Mouse (Mus musculus) embryonic facial prominence, embryonic 13.5 days (tissue): ENCODE data around the gene Spryd4. TPM values are rescaled to one million over a fixed set of nuclear protein-coding genes. Genes with fewer than 3 reads are reported as not detected.
"Not testable (repeated sequence)": the region's sequence is repeated elsewhere in the genome, so short reads cannot be mapped to it uniquely, and the experiment has no call there.

Experiments used
- ATAC-seq: fragments of 200-750 bp; cut with Nextera tagmentation; 2 replicates; pipeline ENCODE4 v1.8.0; 2017; ENCODE audit warnings: low read depth; ENCODE audit not compliant: insufficient number of reproducible peaks, insufficient read depth, low FRiP score, low TSS enrichment
- H3K27ac ChIP-seq: fragments of 300-500 bp; sonication (generic); 2 replicates; pipeline ENCODE4 v1.5.1; 2015; ENCODE audit warnings: moderate library complexity, mild to moderate bottlenecking, inconsistent platforms
- H3K27me3 ChIP-seq: fragments of 300-500 bp; sonication (generic); 2 replicates; pipeline ENCODE4 v1.6.1; 2015; ENCODE audit warnings: mild to moderate bottlenecking, inconsistent platforms
- H3K36me3 ChIP-seq: fragments of 300-500 bp; sonication (generic); 2 replicates; pipeline ENCODE4 v1.6.1; 2015; ENCODE audit warnings: mild to moderate bottlenecking, inconsistent platforms
- H3K4me1 ChIP-seq: fragments of 300-500 bp; sonication (generic); 2 replicates; pipeline ENCODE4 v1.6.1; 2015; ENCODE audit warnings: inconsistent platforms
- H3K4me2 ChIP-seq: fragments of 300-500 bp; sonication (generic); 2 replicates; pipeline ENCODE4 v1.6.1; 2015; ENCODE audit warnings: moderate library complexity, mild to moderate bottlenecking, inconsistent platforms
- H3K4me3 ChIP-seq: fragments of 300-500 bp; sonication (generic); 2 replicates; pipeline ENCODE4 v1.5.1; 2015; ENCODE audit warnings: mild to moderate bottlenecking, inconsistent platforms
- H3K9ac ChIP-seq: fragments of 300-500 bp; sonication (generic); 2 replicates; pipeline ENCODE4 v1.6.1; 2015; ENCODE audit warnings: mild to moderate bottlenecking, inconsistent platforms
- H3K9me3 ChIP-seq: fragments of 300-500 bp; sonication (generic); 2 replicates; pipeline ENCODE4 v1.6.1; 2016; ENCODE audit warnings: inconsistent platforms
- WGBS: fragments of 180-500 bp; shearing (Covaris S2); methylation state at CpG from one replicate; pipeline ENCODE4 v1.1.7; 2015; ENCODE audit warnings: mixed read lengths; 5-methylcytosine and 5-hydroxymethylcytosine counted together
- polyA plus RNA-seq: library from polyadenylated mRNA; unstranded; fragments of >200 nt; fragmentation: Nextera tagmentation; extraction: Ambion mirVana; gene quantifications from 2 replicates; pipeline ENCODE4 v1.2.1, GENCODE M21; 2015

The Spryd4 gene
- polyA plus RNA-seq, 1 experiment from 2014 or later: 32.3 TPM

- no peak overlapping the region for H3K4me3 ChIP-seq
- 75% methylated on average over 6 of the region's 6 CpGs for WGBS
- no peaks in the 10 kb centered on the region for H3K36me3 ChIP-seq
- H3K9me3 ChIP-seq: no peaks in the 10 kb centered on the region
- H3K4me2 ChIP-seq: no peak overlapping the region
- ATAC-seq: no peak
- no peak overlapping the region for H3K9ac ChIP-seq
- H3K27ac ChIP-seq: no peak overlapping the region
- H3K4me1 ChIP-seq: 0 out of 2 replicates have a peak, but pooled peaks cover 4% of the 10 kb centered on the region
- H3K27me3 ChIP-seq: no peaks in the 10 kb centered on the region
Measured at GRCm38 (mm10) chr10:128185277-128185940, 26.2 kb downstream of the Spryd4 start.

- H3K4me1 ChIP-seq: peaks cover 13% of the 10 kb centered on the region
- no peak overlapping the region for H3K9ac ChIP-seq
- WGBS: 82% methylated on average over 2 of the region's 2 CpGs
- H3K9me3 ChIP-seq: no peaks in the 10 kb centered on the region
- ATAC-seq: no peak
- no peak overlapping the region for H3K4me3 ChIP-seq
- H3K36me3 ChIP-seq: no peaks in the 10 kb centered on the region
- H3K27me3 ChIP-seq: no peaks in the 10 kb centered on the region
- no peak overlapping the region for H3K27ac ChIP-seq
- H3K4me2 ChIP-seq: no peak overlapping the region
Measured at GRCm38 (mm10) chr10:128184296-128184695, 27.3 kb downstream of the Spryd4 start.

- under 1% methylated on average over 6 of the region's 6 CpGs for WGBS
- no peak for ATAC-seq
- H3K4me1 ChIP-seq: peaks cover 18% of the 10 kb centered on the region
- H3K4me3 ChIP-seq: peak within 1 kb of the TSS; percentile 20
- no peaks in the 10 kb centered on the region for H3K27me3 ChIP-seq
- peak within 1 kb of the TSS; percentile 50 for H3K4me2 ChIP-seq
- H3K27ac ChIP-seq: peak within 1 kb of the TSS; percentile 83
- H3K9ac ChIP-seq: peak within 1 kb of the TSS; percentile 58; the same call in 1 of the 2 replicates
- H3K9me3 ChIP-seq: no peaks in the 10 kb centered on the region
- H3K36me3 ChIP-seq: no peaks in the 10 kb centered on the region
Measured at GRCm38 (mm10) chr10:128179989-128180388, 31.6 kb downstream of the Spryd4 start, which contains the start of gene Rbms2. Gene Rbms2, minus strand, starts transcription at chr10:128180297.

GRCm38 (mm10) chr10:128177316-128177715 is 34.3 kb downstream of the Spryd4 start:
- 90% methylated on average over 4 of the region's 4 CpGs for WGBS

GRCm38 (mm10) chr10:128175996-128176755 is 35.4 kb downstream of the Spryd4 start:
- Histone ChIP-seq H3K4me3 (peak overlapping the region; percentile 65), H3K27ac (peak overlapping the region; percentile 97), H3K9me3 (no peaks in the 10 kb centered on the region), H3K9ac (peak overlapping the region; percentile 82), H3K4me1 (peaks cover 34% of the 10 kb centered on the region), H3K27me3 (no peaks in the 10 kb centered on the region), H3K4me2 (peak overlapping the region; percentile 76), H3K36me3 (no peaks in the 10 kb centered on the region)
- peak; percentile 81 for ATAC-seq
- WGBS: 0% methylated on average over 17 of the region's 17 CpGs

More at GRCm38 (mm10) chr10:128177316-128177715, 34.3 kb downstream of the Spryd4 start:
- Histone ChIP-seq H3K36me3 (no peaks in the 10 kb centered on the region), H3K27me3 (no peaks in the 10 kb centered on the region), H3K9me3 (no peaks in the 10 kb centered on the region), H3K27ac (no peak overlapping the region), H3K4me1 (peaks cover 34% of the 10 kb centered on the region), H3K9ac (no peak overlapping the region), H3K4me2 (no peak overlapping the region), H3K4me3 (no peak overlapping the region)
- ATAC-seq: no peak

GRCm38 (mm10) chr10:128175302-128175701 is 36.3 kb downstream of the Spryd4 start:
- H3K4me3 ChIP-seq: peak overlapping the region; percentile 65
- H3K27me3 ChIP-seq: no peaks in the 10 kb centered on the region
- H3K9ac ChIP-seq: peak overlapping the region; percentile 82
- no peaks in the 10 kb centered on the region for H3K36me3 ChIP-seq
- no peak for ATAC-seq
- peaks cover 34% of the 10 kb centered on the region for H3K4me1 ChIP-seq
- H3K9me3 ChIP-seq: no peaks in the 10 kb centered on the region
- WGBS: 6% methylated on average over 3 of the region's 3 CpGs
- H3K27ac ChIP-seq: peak overlapping the region; percentile 97
- H3K4me2 ChIP-seq: peak overlapping the region; percentile 76

- H3K9ac ChIP-seq, H3K27ac ChIP-seq, H3K36me3 ChIP-seq, H3K27me3 ChIP-seq, ATAC-seq, H3K9me3 ChIP-seq, H3K4me3 ChIP-seq, H3K4me2 ChIP-seq: not testable (repeated sequence)
- H3K4me1 ChIP-seq: peaks cover 27% of the 10 kb centered on the region
- WGBS: 95% methylated on average over 10 of the region's 10 CpGs
Measured at GRCm38 (mm10) chr10:128171348-128171747, 40.3 kb downstream of the Spryd4 start.

GRCm38 (mm10) chr10:128167091-128167490 is 44.5 kb downstream of the Spryd4 start:
- ATAC-seq: no peak
- Histone ChIP-seq H3K27me3 (no peaks in the 10 kb centered on the region), H3K4me1 (peaks cover 6% of the 10 kb centered on the region; the same call in 1 of the 2 replicates), H3K9ac (no peak overlapping the region), H3K4me3 (no peak overlapping the region), H3K4me2 (no peak overlapping the region), H3K9me3 (no peaks in the 10 kb centered on the region), H3K36me3 (peaks cover 11% of the 10 kb centered on the region), H3K27ac (no peak overlapping the region)
- WGBS: 41% methylated on average over 6 of the region's 6 CpGs

- WGBS: 90% methylated on average over 3 of the region's 3 CpGs
- H3K36me3 ChIP-seq: peaks cover 11% of the 10 kb centered on the region
- ATAC-seq, H3K4me2 ChIP-seq, H3K9me3 ChIP-seq, H3K27me3 ChIP-seq, H3K27ac ChIP-seq, H3K4me3 ChIP-seq, H3K9ac ChIP-seq, H3K4me1 ChIP-seq: not testable (repeated sequence)
Measured at GRCm38 (mm10) chr10:128165726-128166125, 45.9 kb downstream of the Spryd4 start.

Other genes starting within 250 kb of the Spryd4 start
- not detected in 2 replicates for gene Hsd17b6, start 204.2 kb downstream of the Spryd4 start, polyA plus RNA-seq
- gene Prim1, start 196.6 kb downstream of the Spryd4 start, polyA plus RNA-seq: 92.1 and 92.2 TPM in 2 replicates
- 789 and 900 TPM in 2 replicates for gene Naca, start 176.2 kb downstream of the Spryd4 start, polyA plus RNA-seq
- gene Ptges3, start 152.9 kb downstream of the Spryd4 start, polyA plus RNA-seq: 537 and 556 TPM in 2 replicates
- gene Atp5b, start 128.5 kb downstream of the Spryd4 start, polyA plus RNA-seq: 1,953 and 2,050 TPM in 2 replicates
- 10.9 and 11.4 TPM in 2 replicates for gene Baz2a, start 120.2 kb downstream of the Spryd4 start, polyA plus RNA-seq
- 39.7 and 42.2 TPM in 2 replicates for gene Rbms2, start 31.5 kb downstream of the Spryd4 start, polyA plus RNA-seq
- gene Gls2, start 17.4 kb downstream of the Spryd4 start, polyA plus RNA-seq: 2.2 TPM in 2 replicates
- gene Mip, start 14.0 kb upstream of the Spryd4 start, polyA plus RNA-seq: 0.14 and 0.51 TPM in 2 replicates
- 65.4 and 79.4 TPM in 2 replicates for gene Timeless, start 20.3 kb upstream of the Spryd4 start, polyA plus RNA-seq
- 0.58 and 0.62 TPM in 2 replicates for gene Apon, start 42.3 kb upstream of the Spryd4 start, polyA plus RNA-seq
- 2.0 TPM in 1 of 2 replicates, not detected in the other for gene Apof, start 56.9 kb upstream of the Spryd4 start, polyA plus RNA-seq
- gene Stat2, start 58.8 kb upstream of the Spryd4 start, polyA plus RNA-seq: 15.7 and 19.0 TPM in 2 replicates
- gene Il23a, start 86.9 kb upstream of the Spryd4 start, polyA plus RNA-seq: 0.23 and 0.25 TPM in 2 replicates
- 31.8 and 32.3 TPM in 2 replicates for gene Pan2, start 91.5 kb upstream of the Spryd4 start, polyA plus RNA-seq
- gene Cnpy2, start 110.7 kb upstream of the Spryd4 start, polyA plus RNA-seq: 349 and 362 TPM in 2 replicates
- gene Cs, start 125.9 kb upstream of the Spryd4 start, polyA plus RNA-seq: 160 and 179 TPM in 2 replicates
- gene Coq10a, start 157.2 kb upstream of the Spryd4 start, polyA plus RNA-seq: 13.1 and 16.2 TPM in 2 replicates
- 15.0 and 16.0 TPM in 2 replicates for gene Ankrd52, start 165.3 kb upstream of the Spryd4 start, polyA plus RNA-seq
- 0.20 and 0.92 TPM in 2 replicates for gene Slc39a5, start 189.4 kb upstream of the Spryd4 start, polyA plus RNA-seq
- gene Nabp2, start 199.7 kb upstream of the Spryd4 start, polyA plus RNA-seq: 72.3 and 73.0 TPM in 2 replicates
- 45.4 and 46.7 TPM in 2 replicates for gene Rnf41, start 199.8 kb upstream of the Spryd4 start, polyA plus RNA-seq
- gene Smarcc2, start 247.4 kb upstream of the Spryd4 start, polyA plus RNA-seq: 111 and 119 TPM in 2 replicates